Mouse (Mus musculus) megakaryocyte, embryonic 14.5 days (primary cell): ENCODE data around the gene Mndal.
"Not testable (repeated sequence)": the region's sequence is repeated elsewhere in the genome, so short reads cannot be mapped to it uniquely, and the experiment has no call there.

Experiments
- FLI1 ChIP-seq: IDR thresholded peaks from 2 replicates; pipeline ENCODE4 v1.6.1; 2012; ENCODE audit warnings: low read length, inconsistent platforms, mixed read lengths
- GATA1 ChIP-seq: IDR thresholded peaks from 3 replicates; pipeline ENCODE4 v1.6.1; 2012; ENCODE audit warnings: mixed read lengths, low read length, inconsistent platforms, borderline replicate concordance

DNA sequence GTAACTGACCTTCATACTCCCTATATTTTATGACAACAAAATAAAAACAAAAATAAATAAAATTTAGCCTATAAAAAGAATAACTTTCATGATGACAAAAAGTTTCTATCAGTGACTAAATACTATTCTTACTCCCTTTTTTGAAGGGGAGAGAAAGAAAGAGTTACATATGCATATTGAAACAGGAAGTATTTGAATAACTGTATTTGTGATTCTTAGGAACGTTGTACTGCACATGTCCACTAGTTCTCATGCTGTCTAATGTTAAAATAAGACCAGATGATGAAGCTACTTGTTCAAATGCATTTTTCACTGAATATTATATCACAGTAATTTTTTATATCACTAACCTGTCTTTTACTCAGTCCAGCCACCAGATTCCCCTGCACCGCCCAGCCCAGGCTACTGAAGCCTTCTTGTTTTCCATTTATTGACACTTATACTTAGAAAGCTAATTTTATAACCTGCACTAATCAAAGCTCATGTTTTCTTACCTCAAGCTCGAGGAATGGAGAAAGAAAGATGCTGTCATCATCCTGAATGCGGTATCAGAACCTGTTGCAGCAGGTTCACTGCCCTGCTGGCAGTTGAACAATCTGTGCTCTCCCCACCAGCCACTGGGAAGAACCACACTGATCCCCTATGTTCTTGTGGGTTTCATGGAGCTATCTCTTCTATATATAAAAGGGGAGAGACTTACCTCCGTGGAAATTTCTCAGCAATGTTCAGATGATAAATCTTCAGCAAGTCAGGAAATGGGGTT is 62.9 kb downstream of the Mndal start:
- not testable (repeated sequence) for TF ChIP-seq GATA1, FLI1
